Mouse (Mus musculus) kidney, embryonic 16.5 days (tissue): ENCODE measurements around the gene Exoc3l4. TPM values are rescaled to one million over a fixed set of nuclear protein-coding genes. Genes with fewer than 3 reads are reported as not detected.

Experiments used
- ATAC-seq: fragments of 200-750 bp; cut with Nextera tagmentation; 2 replicates; pipeline ENCODE4 v1.8.0; 2017; ENCODE audit warnings: moderate TSS enrichment; ENCODE audit not compliant: low FRiP score, low TSS enrichment
- H3K27ac ChIP-seq: fragments of 300-500 bp; sonication (generic); 2 replicates; pipeline ENCODE4 v1.5.1; 2014; ENCODE audit warnings: low read length
- H3K27me3 ChIP-seq: fragments of 300-500 bp; sonication (generic); 2 replicates; pipeline ENCODE4 v1.6.1; 2014; ENCODE audit warnings: low read length, control low read depth, mixed read lengths; ENCODE audit not compliant: insufficient read depth
- H3K36me3 ChIP-seq: fragments of 300-500 bp; sonication (generic); 2 replicates; pipeline ENCODE4 v1.6.1; 2014; ENCODE audit warnings: low read length, control low read depth, mixed read lengths; ENCODE audit not compliant: insufficient read depth
- H3K4me1 ChIP-seq: fragments of 300-500 bp; sonication (generic); 2 replicates; pipeline ENCODE4 v1.6.1; 2014; ENCODE audit warnings: low read length, control low read depth, mixed read lengths; ENCODE audit not compliant: insufficient read depth
- H3K4me2 ChIP-seq: fragments of 300-500 bp; sonication (generic); replicated peaks from 2 replicates; pipeline ENCODE4 v1.6.1; 2014; ENCODE audit warnings: low read depth, low read length
- H3K4me3 ChIP-seq: fragments of 300-500 bp; sonication (generic); 2 replicates; pipeline ENCODE4 v1.5.1; 2014; ENCODE audit warnings: mild to moderate bottlenecking, low read length
- H3K9ac ChIP-seq: fragments of 300-500 bp; sonication (generic); replicated peaks from 2 replicates; pipeline ENCODE4 v1.6.1; 2014; ENCODE audit warnings: low read length
- H3K9me3 ChIP-seq: fragments of 300-500 bp; sonication (generic); 2 replicates; pipeline ENCODE4 v1.6.1; 2016; ENCODE audit warnings: low read length, control low read depth
- WGBS: fragments of 180-500 bp; shearing (Covaris S2); extraction: QIAGEN DNeasy Blood & Tissue Kit; methylation state at CpG from one replicate; pipeline ENCODE4 v1.1.7; 2014; 5-methylcytosine and 5-hydroxymethylcytosine counted together
- polyA plus RNA-seq: library from polyadenylated mRNA; unstranded; fragments of >200 nt; fragmentation: Nextera tagmentation; extraction: Ambion mirVana; gene quantifications from 2 replicates; pipeline ENCODE4 v1.2.1, GENCODE M21; 2015

Exoc3l4 gene
- polyA plus RNA-seq, 1 experiment from 2014 or later = 19.9 TPM

- peak overlapping the region; percentile 17 for H3K4me3 ChIP-seq
- H3K27ac ChIP-seq = no peak overlapping the region
- no peaks in the 10 kb centered on the region for H3K9me3 ChIP-seq
- H3K27me3 ChIP-seq = peaks cover 47% of the 10 kb centered on the region
- H3K36me3 ChIP-seq = no peaks in the 10 kb centered on the region
- no peak for ATAC-seq
- WGBS = 12% methylated on average over 43 of the region's 43 CpGs
- H3K4me1 ChIP-seq = peaks cover 45% of the 10 kb centered on the region
- H3K4me2 ChIP-seq = peak overlapping the region; percentile 38
- H3K9ac ChIP-seq = no peak overlapping the region
These were observed 6.8 kb downstream of the Exoc3l4 start for GRCm38 (mm10) chr12:111423570-111424129.

- no peaks in the 10 kb centered on the region for H3K36me3 ChIP-seq
- 21% methylated on average over 9 of the region's 9 CpGs for WGBS
- H3K27ac ChIP-seq = no peak overlapping the region
- H3K9ac ChIP-seq = no peak overlapping the region
- peaks cover 47% of the 10 kb centered on the region for H3K27me3 ChIP-seq
- no peak overlapping the region for H3K4me2 ChIP-seq
- no peaks in the 10 kb centered on the region for H3K9me3 ChIP-seq
- ATAC-seq = no peak
- H3K4me1 ChIP-seq = peaks cover 54% of the 10 kb centered on the region
- H3K4me3 ChIP-seq = no peak overlapping the region
These were observed 7.7 kb downstream of the Exoc3l4 start for GRCm38 (mm10) chr12:111424547-111424946.

- H3K4me3 ChIP-seq = no peak overlapping the region
- H3K9ac ChIP-seq = no peak overlapping the region
- peak; percentile 42; the same call in 1 of the 2 replicates for ATAC-seq
- H3K4me1 ChIP-seq = peaks cover 61% of the 10 kb centered on the region
- peaks cover 49% of the 10 kb centered on the region for H3K27me3 ChIP-seq
- no peaks in the 10 kb centered on the region for H3K36me3 ChIP-seq
- H3K27ac ChIP-seq = no peak overlapping the region
- H3K9me3 ChIP-seq = no peaks in the 10 kb centered on the region
- WGBS = 3% methylated on average over 15 of the region's 15 CpGs
- H3K4me2 ChIP-seq = no peak overlapping the region
These were observed 8.4 kb downstream of the Exoc3l4 start for GRCm38 (mm10) chr12:111425258-111425657.

GRCm38 (mm10) chr12:111425789-111426460 is 9.1 kb downstream of the Exoc3l4 start:
- Histone ChIP-seq H3K4me3 (no peak overlapping the region), H3K9ac (no peak overlapping the region), H3K4me1 (peaks cover 66% of the 10 kb centered on the region), H3K36me3 (no peaks in the 10 kb centered on the region), H3K9me3 (no peaks in the 10 kb centered on the region), H3K4me2 (peak overlapping the region; percentile 18; the same call in 1 of the 2 replicates), H3K27ac (no peak overlapping the region), H3K27me3 (peaks cover 49% of the 10 kb centered on the region)
- peak; percentile 28 for ATAC-seq
- WGBS = 20% methylated on average over 29 of the region's 29 CpGs

GRCm38 (mm10) chr12:111427438-111428113 is 10.8 kb downstream of the Exoc3l4 start:
- H3K9me3 ChIP-seq = no peaks in the 10 kb centered on the region
- H3K36me3 ChIP-seq = no peaks in the 10 kb centered on the region
- peaks cover 76% of the 10 kb centered on the region for H3K4me1 ChIP-seq
- H3K27me3 ChIP-seq = peaks cover 37% of the 10 kb centered on the region
- no peak overlapping the region for H3K27ac ChIP-seq
- no peak for ATAC-seq
- H3K4me3 ChIP-seq = no peak overlapping the region
- no peak overlapping the region for H3K4me2 ChIP-seq
- WGBS = 39% methylated on average over 12 of the region's 12 CpGs
- H3K9ac ChIP-seq = no peak overlapping the region

- 24% methylated on average over 8 of the region's 8 CpGs for WGBS
- no peak for ATAC-seq
- Histone ChIP-seq H3K27ac (peak overlapping the region; percentile 92), H3K4me1 (peaks cover 83% of the 10 kb centered on the region), H3K4me3 (no peak overlapping the region), H3K27me3 (peaks cover 29% of the 10 kb centered on the region), H3K36me3 (no peaks in the 10 kb centered on the region), H3K9me3 (no peaks in the 10 kb centered on the region), H3K4me2 (peak overlapping the region; percentile 70; the same call in 1 of the 2 replicates), H3K9ac (peak overlapping the region; percentile 41; the same call in 1 of the 2 replicates)
These were observed 11.5 kb downstream of the Exoc3l4 start for GRCm38 (mm10) chr12:111428364-111428763.

- Histone ChIP-seq H3K27ac (peak overlapping the region; percentile 92), H3K9ac (peak overlapping the region; percentile 68), H3K4me2 (peak overlapping the region; percentile 70), H3K36me3 (no peaks in the 10 kb centered on the region), H3K9me3 (no peaks in the 10 kb centered on the region), H3K4me3 (peak overlapping the region; percentile 48), H3K27me3 (peaks cover 20% of the 10 kb centered on the region), H3K4me1 (peaks cover 83% of the 10 kb centered on the region)
- no peak for ATAC-seq
- WGBS = under 1% methylated on average over 40 of the region's 40 CpGs
These were observed 12.4 kb downstream of the Exoc3l4 start for GRCm38 (mm10) chr12:111428961-111429911.

GRCm38 (mm10) chr12:111430049-111430867 is 13.4 kb downstream of the Exoc3l4 start:
- WGBS = 15% methylated on average over 27 of the region's 27 CpGs
- Histone ChIP-seq H3K4me2 (peak overlapping the region; percentile 70), H3K27ac (peak overlapping the region; percentile 92), H3K9me3 (no peaks in the 10 kb centered on the region), H3K27me3 (peaks cover 14% of the 10 kb centered on the region), H3K4me1 (peaks cover 82% of the 10 kb centered on the region), H3K4me3 (peak overlapping the region; percentile 48), H3K36me3 (no peaks in the 10 kb centered on the region), H3K9ac (peak overlapping the region; percentile 68)
- 0 out of 2 replicates have a peak, but pooled peaks have one; percentile 5 for ATAC-seq
